Mouse (Mus musculus) stomach, postnatal 0 days (tissue): ENCODE measurements around the gene Cd248.

Experiments
- CTCF ChIP-seq: IDR thresholded peaks from 2 replicates; pipeline ENCODE4 v1.5.1; 2016; ENCODE audit warnings: antibody characterized with exemption, low read depth, mild to moderate bottlenecking, moderate library complexity
- EP300 ChIP-seq: optimal IDR thresholded peaks from 2 replicates; pipeline ENCODE3; 2016; ENCODE audit warnings: antibody characterized with exemption

DNA sequence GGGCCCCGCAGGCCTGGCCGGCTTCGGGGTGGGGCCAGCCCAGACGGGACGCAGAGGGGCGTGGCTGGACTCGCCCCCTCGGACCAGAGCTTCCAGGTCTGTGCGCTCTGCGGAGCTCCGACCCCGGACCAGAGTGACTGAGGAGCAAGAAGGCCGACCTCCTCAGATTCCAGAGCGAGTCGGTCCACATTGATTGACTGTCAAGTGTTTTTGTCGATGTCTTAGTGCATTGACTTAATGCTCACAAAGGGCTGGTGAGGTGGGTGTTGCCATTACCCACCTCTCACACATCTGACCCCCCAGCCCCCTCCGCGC lies 50.5 kb downstream of the Cd248 start, which contains the start of gene Klc2:
- TF ChIP-seq CTCF: no peak
- no peak for TF ChIP-seq EP300
